Comparison of ENCODE assay signal across 9 mouse cellular contexts in genomic region chr9:96971625-96972404, GRCm38 (mm10). TPM values are rescaled to one million over a fixed set of nuclear protein-coding genes. Genes with fewer than 3 reads are reported as not detected.
DNase-seq lines count a peak whose midpoint lies in the region; ATAC-seq and TF ChIP-seq lines count a peak whose summit lies in the region.
"Had no signal": no experiment of that assay in that cellular context is flagged by ENCODE, and none has a peak within 500 bp of the region (broad histone marks: within the 10 kb centered on the region; RNA-seq: fewer than 3 reads in every experiment).

No protein-coding gene starts in this region.

- H3K27ac ChIP-seq in intestine, postnatal 0 days (ENCODE audit: low read depth, low read length): no peak overlapping the region
- H3K27ac ChIP-seq in midbrain, embryonic 15.5 days: peak overlapping the region; percentile 57
- H3K27ac ChIP-seq: liver, embryonic 13.5 days had no signal

- peak; percentile 19; the same call in 1 of the 2 replicates for ATAC-seq in intestine, postnatal 0 days
- ATAC-seq in midbrain, embryonic 15.5 days (replicated peaks): peak; percentile 74

- H3K36me3 ChIP-seq in intestine, postnatal 0 days (ENCODE audit: control insufficient read depth, insufficient read depth): no peaks in the 10 kb centered on the region
- H3K36me3 ChIP-seq in midbrain, embryonic 15.5 days (replicated peaks): no peaks in the 10 kb centered on the region
- H3K36me3 ChIP-seq: liver, embryonic 13.5 days had no signal

- 66% methylated on average over 9 of the region's 9 CpGs for WGBS in intestine, postnatal 0 days
- 30% methylated on average over 9 of the region's 9 CpGs for WGBS in midbrain, embryonic 15.5 days

- peak; percentile 62 to 63 for DNase-seq in cerebellum, postnatal 10 days
- no peak for DNase-seq in cerebellum, adult 9-10 months
- peak; percentile 56 for DNase-seq in embryo, embryonic 11 days
- peak; percentile 73 for DNase-seq in heart, adult 8-10 months (ENCODE audit: low spot score)
- no peak for DNase-seq in thymus, postnatal 36 days
- DNase-seq in cerebellum, adult 11 months: no peak
- DNase-seq: liver, embryonic 13.5 days had no signal

- H3K9ac ChIP-seq in intestine, postnatal 0 days (ENCODE audit: low read depth, low read length): 0 out of 2 replicates have a peak overlapping the region, but pooled peaks have one; percentile 22
- H3K9ac ChIP-seq in midbrain, embryonic 15.5 days: no peak overlapping the region
- H3K9ac ChIP-seq: liver, embryonic 13.5 days had no signal

- no peaks in the 10 kb centered on the region for H3K27me3 ChIP-seq in intestine, postnatal 0 days (replicated peaks; ENCODE audit: control insufficient read depth, insufficient read depth, low read length)
- no peaks in the 10 kb centered on the region for H3K27me3 ChIP-seq in midbrain, embryonic 15.5 days (replicated peaks)
- H3K27me3 ChIP-seq: liver, embryonic 13.5 days had no signal

- H3K4me3 ChIP-seq in intestine, postnatal 0 days (ENCODE audit: low read depth, low read length): no peak overlapping the region
- H3K4me3 ChIP-seq in midbrain, embryonic 15.5 days: no peak overlapping the region
- H3K4me3 ChIP-seq: liver, embryonic 13.5 days had no signal

- no peaks in the 10 kb centered on the region for H3K9me3 ChIP-seq in intestine, postnatal 0 days (ENCODE audit: control insufficient read depth)
- H3K9me3 ChIP-seq in midbrain, embryonic 15.5 days: no peaks in the 10 kb centered on the region
- H3K9me3 ChIP-seq: liver, embryonic 13.5 days had no signal

- TF ChIP-seq CTCF in intestine, postnatal 0 days (IDR thresholded peaks at IDR 0.05; ENCODE audit: low read depth): no peak

- no peak overlapping the region for H3K4me2 ChIP-seq in intestine, postnatal 0 days (replicated peaks; ENCODE audit: low read depth)
- no peak overlapping the region for H3K4me2 ChIP-seq in midbrain, embryonic 15.5 days
- H3K4me2 ChIP-seq: liver, embryonic 13.5 days had no signal

- H3K4me1 ChIP-seq in intestine, postnatal 0 days (replicated peaks; ENCODE audit: control insufficient read depth, insufficient read depth, low read length): peaks cover 7% of the 10 kb centered on the region
- H3K4me1 ChIP-seq in midbrain, embryonic 15.5 days: peaks cover 24% of the 10 kb centered on the region
- H3K4me1 ChIP-seq: liver, embryonic 13.5 days had no signal

RNA-seq across cellular contexts. Expression of gene Spsb4, which starts 46.8 kb away (rescaled TPM):
- 1 to 10 TPM; 3.3 to 4.9 (median 4.3) TPM for total RNA-seq in heart, adult 8-10 months (2022)
- 23.4 and 25.0 TPM in 2 replicates for polyA plus RNA-seq in intestine, postnatal 0 days (2015; fragmentation: Nextera tagmentation; extraction: Ambion mirVana)
- 31.7 and 39.0 TPM in 2 replicates for polyA plus RNA-seq in midbrain, embryonic 15.5 days (2015; fragmentation: Nextera tagmentation; extraction: Ambion mirVana)

Comparison
In these comparisons a context has a peak if more than half of its experiments do, and no peak if none do; other contexts are left out.
1. DNase-seq: peak in cerebellum, postnatal 10 days (2 of 2), embryo, embryonic 11 days (single experiment) and heart, adult 8-10 months (single experiment); none in cerebellum, adult 9-10 months (single experiment), thymus, postnatal 36 days (0 of 2) and cerebellum, adult 11 months (single experiment).